Comparison of ENCODE assay signal across 24 mouse cellular contexts in genomic region chr5:143604157-143604774, GRCm38 (mm10). TPM values are rescaled to one million over a fixed set of nuclear protein-coding genes. Genes with fewer than 3 reads are reported as not detected.
DNase-seq lines count a peak whose midpoint lies in the region; ATAC-seq and TF ChIP-seq lines count a peak whose summit lies in the region.
"Had no signal": no experiment of that assay in that cellular context is flagged by ENCODE, and none has a peak within 500 bp of the region (broad histone marks: within the 10 kb centered on the region; RNA-seq: fewer than 3 reads in every experiment).

No protein-coding gene starts in this region.

- no peak overlapping the region for H3K27ac ChIP-seq in embryonic facial prominence, embryonic 14.5 days (replicated peaks; ENCODE audit: low read depth, low read length)
- no peak overlapping the region for H3K27ac ChIP-seq in embryonic facial prominence, embryonic 10.5 days (replicated peaks)
- peak overlapping the region; percentile 38; the same call in 1 of the 2 replicates for H3K27ac ChIP-seq in kidney, embryonic 16.5 days (ENCODE audit: low read length)
- H3K27ac ChIP-seq in CH12.LX (ENCODE audit: insufficient read depth, low read depth), result no peak overlapping the region
- no peak overlapping the region for H3K27ac ChIP-seq in embryonic facial prominence, embryonic 15.5 days (replicated peaks)
- H3K27ac ChIP-seq in heart, embryonic 12.5 days (ENCODE audit: poor library complexity, severe bottlenecking), result no peak overlapping the region
- H3K27ac ChIP-seq: embryonic facial prominence, embryonic 12.5 days; forebrain, embryonic 10.5 days; forebrain, embryonic 13.5 days; heart, adult 2 months; heart, embryonic 10.5 days; hindbrain, embryonic 12.5 days; hindbrain, embryonic 15.5 days had no signal

- TF ChIP-seq EP300 in CH12.LX (IDR thresholded peaks at IDR 0.05; ENCODE audit: low read length), result no peak

- 59% methylated on average over 6 of the region's 7 CpGs for WGBS in embryonic facial prominence, embryonic 14.5 days
- WGBS in embryonic facial prominence, embryonic 10.5 days, result 71% methylated on average over 7 of the region's 7 CpGs
- 41% methylated on average over 6 of the region's 7 CpGs for WGBS in kidney, embryonic 16.5 days
- WGBS in embryonic facial prominence, embryonic 15.5 days, result 59% methylated on average over 7 of the region's 7 CpGs
- 80% methylated on average over 7 of the region's 7 CpGs for WGBS in heart, embryonic 12.5 days

- TF ChIP-seq POLR2A in CH12.LX (IDR thresholded peaks at IDR 0.05; ENCODE audit: low read depth, low read length), result no peak

- no peak overlapping the region for H3K4me3 ChIP-seq in embryonic facial prominence, embryonic 14.5 days (ENCODE audit: low read depth, low read length)
- H3K4me3 ChIP-seq in embryonic facial prominence, embryonic 10.5 days, result no peak overlapping the region
- no peak overlapping the region for H3K4me3 ChIP-seq in kidney, embryonic 16.5 days (ENCODE audit: low read length)
- H3K4me3 ChIP-seq in CH12.LX (replicated peaks in 1 of 3; ENCODE audit: low read depth in 2 of 3, low read length in 2 of 3, poor library complexity in 1 of 3), result no peak overlapping the region
- no peak overlapping the region for H3K4me3 ChIP-seq in embryonic facial prominence, embryonic 15.5 days (replicated peaks)
- no peak overlapping the region for H3K4me3 ChIP-seq in heart, embryonic 12.5 days
- H3K4me3 ChIP-seq: embryonic facial prominence, embryonic 12.5 days; forebrain, embryonic 10.5 days; forebrain, embryonic 13.5 days; heart, adult 2 months; heart, embryonic 10.5 days; hindbrain, embryonic 12.5 days; hindbrain, embryonic 15.5 days had no signal

- in situ Hi-C loops in CH12.LX (cut with MboI; ENCODE audit: low pct_ligation_motif_present, low pct_unique_long_range_greater_than_20kb, low sequenced_read_pairs), result no loop called here

- DNase-seq in embryonic facial prominence, embryonic 14.5 days (ENCODE audit: low spot score), result no peak
- no peak for DNase-seq in embryonic facial prominence, embryonic 10.5 days (ENCODE audit: low spot score)
- DNase-seq in kidney, adult 8-10 months, result no peak
- DNase-seq in CH12.LX (ENCODE audit: extremely low read depth), result peak; percentile 48
- DNase-seq: adrenal gland, adult 8-10 months; adrenal gland, postnatal 25 days; cerebellum, adult 18-20 months; cerebellum, adult 9-10 months; cerebellum, postnatal 14 days; gastrocnemius, postnatal 10 days; gastrocnemius, postnatal 36 days had no signal

- no peak for TF ChIP-seq RAD21 in CH12.LX (IDR thresholded peaks at IDR 0.05; ENCODE audit: low read depth, low read length)

- no peak overlapping the region for H3K9ac ChIP-seq in embryonic facial prominence, embryonic 14.5 days (ENCODE audit: low read depth, low read length)
- H3K9ac ChIP-seq in kidney, embryonic 16.5 days (replicated peaks; ENCODE audit: low read length), result no peak overlapping the region
- no peak overlapping the region for H3K9ac ChIP-seq in CH12.LX (ENCODE audit: insufficient read depth, low read depth)
- H3K9ac ChIP-seq in embryonic facial prominence, embryonic 15.5 days, result no peak overlapping the region
- H3K9ac ChIP-seq in heart, embryonic 12.5 days, result no peak overlapping the region
- H3K9ac ChIP-seq: embryonic facial prominence, embryonic 12.5 days; forebrain, embryonic 13.5 days; hindbrain, embryonic 12.5 days; hindbrain, embryonic 15.5 days had no signal

- dilution Hi-C loops in CH12.LX (cut with MboI; ENCODE audit: extremely low pct_ligation_motif_present, extremely low pct_unique_long_range_greater_than_20kb, low sequenced_read_pairs), result no loop called here

- H3K36me3 ChIP-seq in embryonic facial prominence, embryonic 14.5 days (ENCODE audit: control insufficient read depth, insufficient read depth, low read length), result no peaks in the 10 kb centered on the region
- H3K36me3 ChIP-seq in embryonic facial prominence, embryonic 10.5 days (replicated peaks), result no peaks in the 10 kb centered on the region
- no peaks in the 10 kb centered on the region for H3K36me3 ChIP-seq in kidney, embryonic 16.5 days (ENCODE audit: insufficient read depth, low read length)
- H3K36me3 ChIP-seq in CH12.LX (replicated peaks in 1 of 2; ENCODE audit: control insufficient read depth in 1 of 2, insufficient read depth in 1 of 2, low read length in 1 of 2), result no peaks in the 10 kb centered on the region
- H3K36me3 ChIP-seq in embryonic facial prominence, embryonic 15.5 days, result no peaks in the 10 kb centered on the region
- no peaks in the 10 kb centered on the region for H3K36me3 ChIP-seq in heart, embryonic 12.5 days
- H3K36me3 ChIP-seq: embryonic facial prominence, embryonic 12.5 days; forebrain, embryonic 10.5 days; G1E; heart, embryonic 10.5 days; hindbrain, embryonic 12.5 days; hindbrain, embryonic 15.5 days had no signal

- H3K4me1 ChIP-seq in embryonic facial prominence, embryonic 14.5 days (ENCODE audit: control insufficient read depth, insufficient read depth, low read length), result no peaks in the 10 kb centered on the region
- H3K4me1 ChIP-seq in embryonic facial prominence, embryonic 10.5 days, result 0 out of 2 replicates have a peak, but pooled peaks cover 3% of the 10 kb centered on the region
- H3K4me1 ChIP-seq in kidney, embryonic 16.5 days (ENCODE audit: insufficient read depth, low read length), result peaks cover 12% of the 10 kb centered on the region; the same call in 1 of the 2 replicates
- H3K4me1 ChIP-seq in CH12.LX (ENCODE audit: control insufficient read depth in 1 of 2, insufficient read depth in 2 of 2), result peaks cover 5 to 21% of the 10 kb centered on the region in 2 experiments; a peak in 3 of 4 replicates
- H3K4me1 ChIP-seq in embryonic facial prominence, embryonic 15.5 days, result no peaks in the 10 kb centered on the region
- 0 out of 2 replicates have a peak, but pooled peaks cover 3% of the 10 kb centered on the region for H3K4me1 ChIP-seq in heart, embryonic 12.5 days (replicated peaks)
- H3K4me1 ChIP-seq: forebrain, embryonic 13.5 days; heart, embryonic 10.5 days; hindbrain, embryonic 12.5 days; hindbrain, embryonic 15.5 days had no signal

- no peaks in the 10 kb centered on the region for H3K79me2 ChIP-seq in CH12.LX (replicated peaks; ENCODE audit: control insufficient read depth, extremely low read depth, insufficient read depth, poor library complexity, severe bottlenecking)

- ATAC-seq in embryonic facial prominence, embryonic 14.5 days (ENCODE audit: low read depth), result peak; percentile 71; the same call in 1 of the 2 replicates
- peak; percentile 85 for ATAC-seq in kidney, embryonic 16.5 days (ENCODE audit: low FRiP score, low TSS enrichment)
- ATAC-seq in embryonic facial prominence, embryonic 15.5 days (ENCODE audit: insufficient number of reproducible peaks, low FRiP score, low TSS enrichment, low read depth), result peak; percentile 6; the same call in 1 of the 2 replicates
- ATAC-seq in heart, embryonic 12.5 days (ENCODE audit: insufficient number of reproducible peaks, low FRiP score), result no peak
- ATAC-seq: activated CD4-positive, CD25-positive, alpha-beta regulatory T cell, adult 4 months; forebrain, embryonic 13.5 days; forebrain, embryonic 16.5 days had no signal

- H3K9me3 ChIP-seq in embryonic facial prominence, embryonic 14.5 days (ENCODE audit: control insufficient read depth, low read length), result no peaks in the 10 kb centered on the region
- no peaks in the 10 kb centered on the region for H3K9me3 ChIP-seq in embryonic facial prominence, embryonic 10.5 days
- H3K9me3 ChIP-seq in kidney, embryonic 16.5 days (ENCODE audit: low read length), result 0 out of 2 replicates have a peak, but pooled peaks cover 3% of the 10 kb centered on the region
- H3K9me3 ChIP-seq in CH12.LX (replicated peaks; ENCODE audit: low read length), result no peaks in the 10 kb centered on the region
- H3K9me3 ChIP-seq in embryonic facial prominence, embryonic 15.5 days (replicated peaks), result no peaks in the 10 kb centered on the region
- no peaks in the 10 kb centered on the region for H3K9me3 ChIP-seq in heart, embryonic 12.5 days (replicated peaks)
- H3K9me3 ChIP-seq: embryonic facial prominence, embryonic 12.5 days; forebrain, embryonic 10.5 days; forebrain, embryonic 13.5 days; G1E; heart, embryonic 10.5 days; hindbrain, embryonic 12.5 days; hindbrain, embryonic 15.5 days had no signal

- no peak for TF ChIP-seq CTCF in CH12.LX (conservative IDR thresholded peaks at IDR 0.05 in 1 of 2, IDR thresholded peaks at IDR 0.05 in 1 of 2; ENCODE audit: low read depth in 2 of 2, low read length in 2 of 2)

- H3K27me3 ChIP-seq in embryonic facial prominence, embryonic 14.5 days (replicated peaks; ENCODE audit: control insufficient read depth, insufficient read depth, low read length), result no peaks in the 10 kb centered on the region
- no peaks in the 10 kb centered on the region for H3K27me3 ChIP-seq in embryonic facial prominence, embryonic 10.5 days (replicated peaks; ENCODE audit: low read depth, poor library complexity, severe bottlenecking)
- no peaks in the 10 kb centered on the region for H3K27me3 ChIP-seq in kidney, embryonic 16.5 days (ENCODE audit: insufficient read depth, low read length)
- no peaks in the 10 kb centered on the region for H3K27me3 ChIP-seq in CH12.LX (replicated peaks)
- no peaks in the 10 kb centered on the region for H3K27me3 ChIP-seq in embryonic facial prominence, embryonic 15.5 days
- no peaks in the 10 kb centered on the region for H3K27me3 ChIP-seq in heart, embryonic 12.5 days (replicated peaks)
- H3K27me3 ChIP-seq: embryonic facial prominence, embryonic 12.5 days; forebrain, embryonic 13.5 days; hindbrain, embryonic 12.5 days; hindbrain, embryonic 15.5 days had no signal

- no peak overlapping the region for H3K4me2 ChIP-seq in embryonic facial prominence, embryonic 14.5 days (ENCODE audit: low read depth, low read length)
- no peak overlapping the region for H3K4me2 ChIP-seq in kidney, embryonic 16.5 days (replicated peaks; ENCODE audit: low read depth, low read length)
- no peak overlapping the region for H3K4me2 ChIP-seq in CH12.LX (ENCODE audit: insufficient read depth, low read depth, poor library complexity, severe bottlenecking)
- no peak overlapping the region for H3K4me2 ChIP-seq in embryonic facial prominence, embryonic 15.5 days (replicated peaks)
- H3K4me2 ChIP-seq in heart, embryonic 12.5 days, result no peak overlapping the region
- H3K4me2 ChIP-seq: embryonic facial prominence, embryonic 12.5 days; forebrain, embryonic 13.5 days; hindbrain, embryonic 12.5 days; hindbrain, embryonic 15.5 days had no signal

TF ChIP-seq in CH12.LX, 34 proteins besides CTCF, POLR2A, EP300 and RAD21 (continues in another document):
- TF ChIP-seq BHLHE40 (IDR thresholded peaks at IDR 0.05; ENCODE audit: low read depth, low read length), result no peak

RNA-seq across cellular contexts. Expression of gene Cyth3, which starts 18.0 kb away (rescaled TPM):
- polyA plus RNA-seq in embryonic facial prominence, embryonic 14.5 days (2014; fragmentation: Nextera tagmentation; extraction: Ambion mirVana), result 52.0 and 61.2 TPM in 2 replicates
- 40.4 and 48.1 TPM in 2 replicates for polyA plus RNA-seq in embryonic facial prominence, embryonic 10.5 days (2016; fragmentation: Nextera tagmentation; extraction: Ambion mirVana)
- polyA plus RNA-seq in kidney, embryonic 16.5 days (2015; fragmentation: Nextera tagmentation; extraction: Ambion mirVana), result 79.2 and 81.3 TPM in 2 replicates
- 3.3 and 3.4 TPM in 2 replicates for total RNA-seq in CH12.LX (2012; rRNA removed)
- 4.8 and 5.9 TPM in 2 replicates for total RNA-seq in CH12.LX (2014; rRNA removed)
- 5.4 and 5.6 TPM in 2 replicates for polyA plus RNA-seq in CH12.LX (2012; ENCODE audit: insufficient read length, low read depth)
- polyA plus RNA-seq in embryonic facial prominence, embryonic 15.5 days (2015; fragmentation: Nextera tagmentation; extraction: Ambion mirVana), result 61.1 and 62.0 TPM in 2 replicates
- polyA plus RNA-seq in heart, embryonic 12.5 days (2016; fragmentation: Nextera tagmentation; extraction: Ambion mirVana), result 41.8 and 41.9 TPM in 2 replicates
